Mouse (Mus musculus) urinary bladder, adult 2 months (tissue): Measurements from ENCODE around the gene Gm43064. TPM values are rescaled to one million over a fixed set of nuclear protein-coding genes. Genes with fewer than 3 reads are reported as not detected.

ENCODE experiments used
- DNase-seq: peaks from one replicate; pipeline ENCODE4 v3.0.0; 2022; ENCODE audit warnings: low spot score
- polyA plus RNA-seq: library from polyadenylated mRNA; depleted of rRNA; stranded (reverse); fragments of >200 nt; gene quantifications from 2 replicates; pipeline ENCODE4 v1.2.3, GENCODE M21; 2012; rRNA removed

Gene Gm43064
- polyA plus RNA-seq, 1 experiment: 0.34 TPM

DNA sequence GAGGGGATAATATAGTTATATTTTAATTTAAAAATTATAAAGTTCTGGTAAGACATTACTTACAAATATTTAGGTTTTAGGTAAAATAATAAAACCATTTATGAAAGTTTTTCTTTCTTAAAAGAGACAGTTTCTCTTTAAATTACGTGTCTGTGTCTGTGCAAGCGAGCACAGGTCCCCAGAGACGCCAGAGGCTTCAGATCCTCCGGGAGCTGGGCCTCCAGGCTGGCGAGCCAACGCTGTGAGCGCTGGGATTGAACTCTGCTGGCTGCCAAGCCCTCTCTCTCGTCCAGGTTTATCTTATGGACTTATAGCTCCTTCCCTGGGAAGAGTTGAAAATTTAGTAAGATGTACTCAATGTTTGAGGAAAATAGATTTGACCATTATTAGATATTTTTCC lies 44.4 kb downstream of the Gm43064 start:
- DNase-seq: no peak

DNA sequence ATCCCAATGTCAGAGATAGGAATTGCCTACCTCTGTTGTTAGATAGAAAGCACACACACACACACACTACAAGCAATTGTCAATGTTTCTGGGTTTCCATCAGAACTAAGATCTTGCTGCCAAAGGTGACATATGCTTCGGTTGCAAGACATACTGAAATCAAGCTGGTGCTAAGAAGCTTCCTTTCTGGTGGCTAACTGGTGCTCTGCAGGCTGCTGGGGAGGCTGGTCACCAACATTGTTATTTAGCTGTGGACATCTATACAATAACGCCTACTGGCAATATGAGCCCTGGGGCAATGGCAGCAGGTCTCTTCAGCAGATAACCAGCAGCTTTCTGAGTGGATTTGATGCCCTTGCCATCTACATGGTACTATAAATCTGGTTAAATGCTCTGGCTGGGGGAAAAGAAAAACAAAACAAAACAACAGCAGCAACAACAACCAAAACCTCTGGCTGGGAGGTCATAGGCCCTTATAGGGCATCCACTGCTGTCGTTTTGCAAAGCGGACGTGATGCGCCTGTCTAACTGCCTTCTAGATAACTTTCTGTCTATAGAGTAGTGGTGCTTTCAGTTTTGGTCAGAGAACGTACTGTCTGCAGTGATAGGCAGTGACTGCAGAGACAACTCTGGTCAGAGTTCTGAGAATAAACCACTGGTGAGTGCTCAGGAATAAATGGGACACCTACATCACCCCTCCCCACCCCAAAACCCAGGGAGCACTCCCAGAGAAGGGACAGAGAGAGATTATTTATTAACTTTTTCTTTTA lies 47.8 kb downstream of the Gm43064 start:
- DNase-seq: no peak

DNA sequence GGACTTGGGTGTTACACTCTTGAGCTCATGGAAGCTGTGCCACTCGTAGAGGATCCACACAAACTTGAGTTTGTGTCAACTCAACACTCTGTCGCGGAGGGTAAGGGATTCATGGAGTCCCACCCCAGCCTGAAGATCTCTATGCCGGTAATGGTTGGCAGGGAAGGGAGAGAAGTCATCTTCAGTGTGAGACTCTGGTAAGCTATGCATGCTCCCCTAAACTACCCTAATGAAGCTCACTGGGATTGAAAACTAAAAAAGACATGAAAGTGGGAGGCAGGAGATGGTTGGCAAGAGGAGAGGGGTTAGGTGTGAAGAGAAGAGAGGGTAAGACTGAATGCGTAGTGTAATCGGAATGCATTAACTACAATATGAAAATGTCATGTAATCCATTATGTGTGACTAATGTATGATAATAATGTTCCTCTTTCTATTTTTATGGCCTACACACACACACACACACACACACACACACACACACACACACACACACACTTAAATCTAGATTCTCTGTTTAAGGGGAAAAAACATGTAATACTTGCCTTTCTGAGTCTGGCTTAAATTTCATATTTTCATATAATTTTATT lies 48.7 kb downstream of the Gm43064 start:
- no peak for DNase-seq

DNA sequence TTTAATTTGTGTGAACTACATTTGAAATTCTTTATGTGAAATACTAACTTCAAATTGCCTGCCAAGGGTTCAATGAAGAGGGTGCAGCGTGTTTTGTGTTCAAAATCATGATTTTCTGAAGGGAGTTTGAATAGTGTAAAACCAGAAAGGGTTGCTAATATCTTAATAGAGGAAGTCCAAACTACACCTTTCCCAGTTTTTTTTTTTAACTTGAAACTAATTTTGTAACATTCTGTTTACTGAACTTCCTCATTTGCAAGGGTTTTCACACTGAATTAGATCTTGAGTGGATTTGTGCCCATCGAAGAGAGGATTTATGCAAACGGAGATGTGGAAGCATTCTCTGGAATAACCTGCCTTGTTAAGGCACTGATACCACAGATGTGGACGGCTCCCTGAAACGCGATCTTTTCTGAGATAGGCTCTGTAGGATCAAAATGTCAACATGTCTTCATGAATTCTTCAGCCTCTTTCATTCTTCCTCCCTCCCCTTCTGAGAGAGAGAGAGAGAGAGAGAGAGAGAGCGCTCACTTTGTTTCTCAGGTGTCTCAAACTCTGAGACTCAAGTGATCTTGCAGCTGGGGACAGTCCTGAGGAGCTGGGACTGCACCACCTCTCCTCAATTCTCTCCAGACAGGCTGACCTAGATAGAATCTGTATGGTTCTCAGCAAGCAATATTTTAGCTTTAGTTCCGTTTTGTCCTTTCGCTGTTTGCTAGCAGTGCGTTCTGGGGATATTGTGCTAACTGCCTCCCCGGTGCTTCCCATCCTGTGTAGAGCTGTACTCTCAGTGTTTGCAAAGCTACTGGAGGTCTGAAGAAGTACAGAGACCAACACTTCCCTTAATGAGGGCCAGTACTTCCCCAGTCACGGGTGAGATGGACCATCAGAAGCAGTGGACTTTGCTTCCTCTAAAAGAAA lies 49.8 kb downstream of the Gm43064 start, which contains the start of gene Ptpn22:
Gene Ptpn22 (plus strand): TSS at position 915 of the 921 bp plus-strand sequence.
- DNase-seq: no peak

DNA sequence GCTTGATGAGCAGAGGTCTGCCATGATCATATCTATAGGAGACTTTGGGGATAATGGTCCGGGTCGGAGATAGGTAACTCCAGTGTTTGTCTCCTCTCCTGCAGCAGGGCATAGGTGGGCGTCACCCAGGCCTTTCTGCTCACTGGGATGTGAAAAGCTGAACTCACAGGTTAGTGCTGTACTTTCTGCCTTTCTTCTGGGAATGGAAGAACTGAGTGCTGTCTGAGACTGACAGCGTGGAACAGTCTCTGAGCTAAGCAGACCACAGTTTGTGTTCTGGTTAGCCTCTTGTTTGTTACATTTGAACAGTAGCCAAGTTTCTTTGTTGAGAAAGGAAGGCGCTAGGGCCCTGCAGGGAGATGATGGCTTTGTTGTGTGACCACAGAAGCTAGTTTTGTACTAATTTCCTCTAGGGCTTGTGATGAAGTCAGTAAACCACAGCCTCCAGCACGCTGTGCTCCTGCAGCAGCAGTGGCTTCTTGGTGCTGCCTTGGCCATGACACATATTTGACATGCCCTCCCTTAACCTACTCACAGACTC lies 50.5 kb downstream of the Gm43064 start:
- DNase-seq: no peak

DNA sequence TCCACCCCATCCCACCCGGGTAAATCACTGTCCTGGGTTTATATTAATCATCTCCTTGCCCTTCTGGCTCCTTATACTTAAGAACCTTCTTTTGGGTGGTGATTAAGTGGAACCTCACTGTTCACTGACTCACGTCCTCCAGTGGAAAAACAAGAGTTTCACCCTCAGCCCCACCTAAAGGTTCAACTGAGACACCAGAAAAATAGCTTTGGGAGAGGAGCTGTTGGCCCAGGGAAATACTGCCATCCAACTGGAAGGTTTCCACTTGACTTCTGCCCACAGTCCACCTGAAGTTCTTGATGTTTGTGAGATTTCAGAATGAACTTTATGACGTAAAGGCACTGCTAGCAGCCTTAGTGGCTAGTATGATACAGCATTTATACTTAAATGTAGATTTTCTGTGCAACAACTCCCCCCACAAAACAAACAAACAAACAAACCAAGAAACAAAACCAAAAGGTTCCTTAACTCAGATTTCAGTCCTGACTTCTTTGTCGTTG lies 53.4 kb downstream of the Gm43064 start:
- no peak for DNase-seq

DNA sequence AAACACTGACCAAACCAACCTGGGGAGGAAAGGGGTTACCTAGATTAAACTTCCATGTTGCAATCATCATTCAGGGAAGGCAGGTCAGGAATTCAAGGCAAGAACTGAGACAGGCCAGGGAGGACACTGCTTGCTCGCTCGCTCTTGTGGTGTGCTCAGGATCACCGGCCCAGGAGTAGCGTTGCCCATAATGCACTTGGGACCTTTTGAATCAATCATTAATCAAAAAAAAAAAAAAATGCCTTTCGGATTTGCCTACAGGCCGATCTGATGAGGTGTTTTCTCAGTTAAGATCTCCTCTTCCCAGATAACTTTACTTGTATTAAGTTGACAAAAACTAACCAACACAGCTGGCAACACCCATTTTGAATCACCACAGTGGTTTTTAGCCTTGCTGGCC lies 54.8 kb downstream of the Gm43064 start:
- DNase-seq: no peak

DNA sequence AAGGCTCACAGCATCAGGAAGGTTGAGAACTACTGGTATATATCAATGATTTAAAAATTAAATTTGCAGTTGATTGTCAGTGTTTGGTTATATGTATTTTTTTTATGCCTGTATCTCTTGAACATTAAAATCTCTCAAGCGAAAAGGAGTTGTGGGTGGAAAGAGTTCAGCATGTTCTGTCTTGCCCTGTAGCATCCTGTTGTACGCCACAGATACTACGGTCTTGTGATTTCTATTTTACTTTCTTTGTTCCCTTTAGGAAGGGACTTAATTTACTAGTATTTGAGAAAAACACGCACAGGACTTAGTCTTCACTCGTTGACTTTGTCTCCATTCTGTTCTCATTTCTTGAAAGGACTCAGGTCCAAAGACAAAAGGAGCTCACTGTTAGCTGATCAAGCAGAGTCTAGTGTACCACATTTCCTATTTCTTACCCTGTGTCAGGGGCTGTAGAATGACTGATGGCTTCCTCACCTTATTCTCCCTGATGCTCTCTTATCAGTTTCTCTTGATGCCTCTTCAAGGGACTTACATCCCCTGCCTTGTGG lies 58.1 kb downstream of the Gm43064 start:
- DNase-seq: no peak

DNA sequence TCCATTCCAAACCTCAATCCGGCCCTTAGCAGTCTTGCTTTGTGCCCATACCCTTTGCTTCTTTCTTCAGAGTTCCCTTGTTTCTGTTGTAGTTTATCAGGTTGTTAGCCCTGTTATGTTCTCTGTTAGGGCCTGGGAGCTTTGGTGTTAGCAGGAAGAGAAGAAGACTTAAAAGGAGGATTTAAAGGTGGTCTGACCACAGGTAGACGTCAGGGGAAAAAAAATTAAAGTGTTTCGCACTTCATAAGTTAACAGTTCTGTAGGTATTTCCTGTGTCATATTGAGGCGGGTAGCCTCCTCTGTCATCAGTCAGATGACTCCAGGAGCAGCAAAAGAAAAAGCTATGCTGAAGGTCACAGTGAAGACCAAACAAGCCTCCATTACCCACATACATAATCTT lies 58.6 kb downstream of the Gm43064 start:
- DNase-seq: no peak

DNA sequence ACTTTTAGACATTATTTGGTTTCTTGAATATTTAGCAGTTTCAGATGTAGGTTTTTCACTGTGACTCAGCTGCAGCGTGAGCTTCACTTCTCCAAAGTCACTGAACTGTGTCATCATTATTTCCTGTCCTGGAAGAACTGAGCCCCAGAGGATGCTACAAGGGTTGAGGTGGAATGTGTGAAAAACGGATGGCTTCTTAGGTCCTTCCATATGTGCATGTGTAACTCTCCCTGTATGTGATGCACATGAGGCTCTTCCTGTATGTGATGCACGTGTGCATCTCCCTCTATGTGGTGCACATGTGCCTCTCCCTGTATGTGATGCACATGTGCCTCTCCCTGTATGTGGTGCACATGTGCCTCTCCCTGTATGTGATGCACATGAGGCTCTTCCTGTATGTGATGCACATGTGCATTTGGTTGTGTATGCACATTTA lies 63.3 kb downstream of the Gm43064 start:
- DNase-seq: no peak

DNA sequence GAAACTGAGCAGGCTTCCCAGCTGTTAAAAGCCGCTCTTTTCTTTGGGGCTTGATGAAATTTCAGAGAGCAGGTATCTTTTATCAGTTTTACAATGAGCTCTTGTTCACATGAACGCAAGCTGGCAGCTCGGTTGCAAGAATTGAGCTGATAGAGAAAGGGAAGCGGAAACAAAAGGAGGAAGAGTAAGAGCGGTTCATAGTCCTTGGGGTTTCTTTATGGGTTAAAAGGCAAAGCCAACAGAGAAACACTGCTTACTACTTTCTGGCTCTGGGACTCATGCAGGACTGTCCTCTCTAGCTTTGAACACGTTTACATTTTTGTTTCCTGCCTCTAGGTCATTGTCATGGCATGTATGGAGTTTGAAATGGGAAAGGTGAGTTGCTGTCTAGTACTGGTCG lies 65.0 kb downstream of the Gm43064 start:
- DNase-seq: no peak

DNA sequence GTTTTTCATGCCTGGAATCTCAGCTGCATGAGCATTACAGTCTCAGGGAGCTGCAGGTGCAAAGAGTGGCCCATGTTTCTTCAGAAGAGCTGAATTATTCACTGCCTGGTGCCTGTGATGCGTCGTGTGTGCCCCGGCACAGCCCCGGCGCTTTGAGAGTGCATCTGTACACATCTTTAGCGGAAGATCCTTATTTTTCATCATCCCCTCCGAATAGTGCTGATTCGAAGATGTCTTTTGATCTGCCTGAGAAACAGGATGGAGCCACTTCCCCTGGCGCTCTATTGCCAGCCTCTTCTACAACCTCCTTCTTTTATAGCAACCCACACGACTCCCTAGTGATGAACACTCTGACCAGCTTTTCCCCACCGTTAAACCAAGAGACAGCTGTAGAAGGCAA lies 76.6 kb downstream of the Gm43064 start:
- no peak for DNase-seq

DNA sequence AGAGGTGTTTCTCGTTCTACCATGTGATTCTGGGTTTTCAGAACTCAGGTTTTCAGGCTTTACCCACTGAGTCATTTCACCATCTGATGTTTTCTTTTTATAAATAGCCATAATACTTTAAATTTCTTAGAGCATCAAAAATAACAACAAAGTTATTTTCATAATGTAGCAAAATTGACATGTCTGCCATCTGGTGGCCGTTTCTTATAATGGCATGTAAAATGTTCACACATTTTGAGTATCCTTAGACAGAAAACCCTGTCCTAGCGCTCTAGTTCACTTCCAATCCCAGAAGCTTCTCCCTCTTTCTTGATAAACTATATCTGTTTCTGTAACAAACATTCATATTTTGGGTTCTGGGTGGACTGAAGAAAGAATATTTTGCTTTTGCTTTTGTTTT lies 78.2 kb downstream of the Gm43064 start:
- no peak for DNase-seq

Other genes with a start within 250 kb of the Gm43064 start
- gene Syt6, start 234.3 kb upstream of the Gm43064 start, polyA plus RNA-seq: 0.01 and 0.03 TPM in 2 replicates
- 0.28 and 0.41 TPM in 2 replicates for gene Atg4a-ps, start 163.5 kb upstream of the Gm43064 start, polyA plus RNA-seq
- 23.7 and 36.4 TPM in 2 replicates for gene Olfml3, start 71.6 kb upstream of the Gm43064 start, polyA plus RNA-seq
- not detected in 2 replicates for gene Gm10964, start 70.2 kb upstream of the Gm43064 start, polyA plus RNA-seq
- gene Hipk1, start 18.0 kb upstream of the Gm43064 start, polyA plus RNA-seq: 31.6 and 44.1 TPM in 2 replicates
- gene Dclre1b, start 129 bp upstream of the Gm43064 start, polyA plus RNA-seq: 7.5 and 8.1 TPM in 2 replicates
- gene Ap4b1, start 53 bp upstream of the Gm43064 start, polyA plus RNA-seq: 20.5 and 22.3 TPM in 2 replicates
- 0.18 and 0.19 TPM in 2 replicates for gene Bcl2l15, start 23.0 kb downstream of the Gm43064 start, polyA plus RNA-seq
- gene Ptpn22, start 50.2 kb downstream of the Gm43064 start, polyA plus RNA-seq: 1.6 and 1.7 TPM in 2 replicates
- 6.6 and 7.9 TPM in 2 replicates for gene Rsbn1, start 104.5 kb downstream of the Gm43064 start, polyA plus RNA-seq
- gene Phtf1, start 158.5 kb downstream of the Gm43064 start, polyA plus RNA-seq: 12.0 and 13.6 TPM in 2 replicates